Mouse (Mus musculus) ovary, postnatal 36 days (tissue): ENCODE measurements around the gene Clns1a.

Experiments used
- DNase-seq: peaks from one replicate; pipeline ENCODE4 v3.0.0; 2022; ENCODE audit warnings: low spot score, mixed read lengths

The Clns1a gene

GRCm38 (mm10) chr7:97728666-97729614 lies 32.5 kb downstream of the Clns1a start:
- DNase-seq = no peak

GRCm38 (mm10) chr7:97730427-97730826 lies 34.0 kb downstream of the Clns1a start:
- DNase-seq = no peak

- DNase-seq = no peak
Observed at GRCm38 (mm10) chr7:97733606-97734005, 37.2 kb downstream of the Clns1a start.

- DNase-seq = no peak
Observed at GRCm38 (mm10) chr7:97735021-97735420, 38.6 kb downstream of the Clns1a start.

DNA sequence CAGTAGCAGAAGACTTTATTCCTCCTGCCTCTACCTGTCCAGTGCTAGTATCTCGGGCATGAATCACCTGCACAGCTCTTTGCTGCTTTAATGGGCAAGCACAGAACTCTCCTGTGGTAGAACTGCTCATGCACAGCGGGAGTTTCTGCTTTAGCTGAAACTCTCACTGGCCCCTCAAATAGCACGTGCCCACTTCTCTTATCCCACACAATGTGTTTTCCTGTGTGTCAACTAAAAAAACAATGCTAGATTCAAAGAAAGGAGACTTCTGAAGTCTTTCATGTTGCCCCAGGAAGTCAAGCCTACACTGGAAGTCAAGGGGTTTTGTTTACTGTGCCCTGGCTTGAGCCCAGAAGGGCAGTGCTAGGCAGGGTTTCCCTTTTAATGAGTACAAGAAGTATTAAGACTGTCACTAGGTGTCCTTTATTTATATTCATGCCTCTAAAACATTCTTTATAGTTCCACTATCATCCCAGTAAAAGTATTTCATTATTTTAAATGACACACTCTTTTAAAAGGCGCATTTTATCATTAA lies 39.5 kb downstream of the Clns1a start:
- DNase-seq = no peak

- no peak for DNase-seq
Observed at GRCm38 (mm10) chr7:97737256-97737637, 40.8 kb downstream of the Clns1a start.

DNA sequence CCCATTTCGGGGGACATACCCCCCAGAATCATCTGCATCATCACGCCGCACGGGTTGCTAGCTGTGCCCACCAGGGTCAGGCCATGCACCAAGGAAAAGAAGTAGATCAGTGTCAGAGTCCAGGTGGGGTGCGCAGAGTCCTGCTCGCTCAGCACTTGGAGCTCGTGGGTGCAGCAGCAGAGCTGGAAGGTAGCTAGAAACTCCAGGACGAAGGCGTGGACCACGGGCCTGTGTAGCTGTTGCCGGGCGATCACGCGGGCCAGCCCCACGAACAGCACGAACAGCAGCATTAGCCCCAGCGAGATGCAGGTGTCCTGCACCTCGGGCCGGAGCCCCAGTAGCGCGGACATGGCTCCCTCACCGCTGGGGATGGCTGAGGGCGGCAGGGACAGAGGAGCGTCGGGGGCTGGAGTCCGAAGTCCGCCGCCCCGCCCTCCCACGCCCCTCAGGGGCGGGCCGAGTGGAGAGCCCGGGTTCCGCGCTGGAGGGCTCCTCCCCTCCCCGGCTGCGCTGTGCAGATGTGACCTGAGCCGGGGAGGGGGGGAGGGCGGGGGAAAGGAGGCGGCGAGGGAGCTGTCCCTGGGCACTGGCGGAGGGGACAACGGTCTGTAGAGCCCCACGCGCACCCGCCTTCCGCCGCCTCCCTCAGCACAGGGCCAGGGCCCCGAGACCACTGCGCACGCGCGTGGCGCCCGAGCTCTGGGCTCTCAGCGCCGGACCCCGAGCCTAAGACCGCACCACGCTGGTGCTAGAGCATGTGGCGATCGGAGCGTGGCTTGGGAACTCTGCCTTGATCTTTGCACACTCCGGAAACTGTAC lies 41.4 kb downstream of the Clns1a start, which contains the start of gene Aqp11:
Aqp11 (minus strand) TSS at position 652 of the 819 bp plus-strand sequence.
- DNase-seq = peak; percentile 89

GRCm38 (mm10) chr7:97740948-97741347 lies 44.5 kb downstream of the Clns1a start:
- peak; percentile 11 for DNase-seq

GRCm38 (mm10) chr7:97741756-97742291 lies 45.4 kb downstream of the Clns1a start:
- DNase-seq = no peak

DNA sequence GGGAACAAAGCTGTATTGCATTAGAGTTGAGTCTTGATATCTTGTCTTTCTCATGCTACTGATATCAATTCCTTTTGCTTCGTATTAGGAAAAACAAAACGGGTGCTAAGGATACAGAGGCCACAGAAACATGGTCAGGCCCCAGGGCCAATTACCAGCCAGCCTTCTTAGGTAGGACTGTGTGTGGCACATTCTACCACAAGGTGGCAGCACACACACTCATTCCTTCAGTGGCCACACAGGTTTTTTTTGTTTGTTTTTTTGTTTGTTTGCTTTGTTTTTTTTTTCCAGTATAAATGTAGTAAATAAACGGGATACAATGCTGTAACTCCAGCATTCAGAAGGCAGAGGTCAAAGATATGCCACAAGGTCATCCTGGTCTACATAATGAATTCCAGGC lies 48.9 kb downstream of the Clns1a start:
- peak; percentile 29 for DNase-seq

- no peak for DNase-seq
Observed at GRCm38 (mm10) chr7:97747176-97747707, 50.8 kb downstream of the Clns1a start.

GRCm38 (mm10) chr7:97747787-97748497 lies 51.5 kb downstream of the Clns1a start:
- DNase-seq = peak; percentile 79

DNA sequence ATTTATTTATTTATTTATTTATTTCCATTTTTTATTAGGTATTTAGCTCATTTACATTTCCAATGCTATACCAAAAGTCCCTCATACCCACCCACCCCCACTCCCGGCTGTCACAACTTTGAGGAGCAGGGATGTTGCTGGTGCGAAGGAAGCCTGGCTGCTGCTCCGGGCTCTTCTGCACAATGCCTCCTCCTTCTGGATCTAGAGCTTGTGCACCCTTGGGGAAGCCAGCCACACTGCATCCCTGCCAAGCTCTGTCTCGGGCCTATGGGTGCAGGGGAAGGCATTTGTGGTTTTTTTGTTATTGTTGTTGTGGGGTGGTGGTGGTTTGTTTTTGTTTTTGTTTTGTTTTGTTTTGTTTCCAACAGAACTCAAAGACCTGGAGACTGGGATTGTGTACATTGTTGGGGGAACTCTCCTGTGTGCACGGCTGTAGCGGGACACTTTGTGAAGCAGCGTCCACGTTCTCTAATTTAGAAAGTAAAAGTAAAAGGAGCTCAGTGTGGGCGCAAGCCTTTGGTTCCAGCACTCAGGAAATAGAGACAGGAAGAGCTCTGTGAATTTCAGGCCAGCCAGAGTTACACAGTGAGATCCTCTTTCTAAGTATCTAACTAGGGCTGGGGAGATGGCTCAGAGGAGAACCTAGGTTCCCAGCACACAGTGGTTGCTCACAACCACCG lies 52.2 kb downstream of the Clns1a start:
- DNase-seq = no peak

DNA sequence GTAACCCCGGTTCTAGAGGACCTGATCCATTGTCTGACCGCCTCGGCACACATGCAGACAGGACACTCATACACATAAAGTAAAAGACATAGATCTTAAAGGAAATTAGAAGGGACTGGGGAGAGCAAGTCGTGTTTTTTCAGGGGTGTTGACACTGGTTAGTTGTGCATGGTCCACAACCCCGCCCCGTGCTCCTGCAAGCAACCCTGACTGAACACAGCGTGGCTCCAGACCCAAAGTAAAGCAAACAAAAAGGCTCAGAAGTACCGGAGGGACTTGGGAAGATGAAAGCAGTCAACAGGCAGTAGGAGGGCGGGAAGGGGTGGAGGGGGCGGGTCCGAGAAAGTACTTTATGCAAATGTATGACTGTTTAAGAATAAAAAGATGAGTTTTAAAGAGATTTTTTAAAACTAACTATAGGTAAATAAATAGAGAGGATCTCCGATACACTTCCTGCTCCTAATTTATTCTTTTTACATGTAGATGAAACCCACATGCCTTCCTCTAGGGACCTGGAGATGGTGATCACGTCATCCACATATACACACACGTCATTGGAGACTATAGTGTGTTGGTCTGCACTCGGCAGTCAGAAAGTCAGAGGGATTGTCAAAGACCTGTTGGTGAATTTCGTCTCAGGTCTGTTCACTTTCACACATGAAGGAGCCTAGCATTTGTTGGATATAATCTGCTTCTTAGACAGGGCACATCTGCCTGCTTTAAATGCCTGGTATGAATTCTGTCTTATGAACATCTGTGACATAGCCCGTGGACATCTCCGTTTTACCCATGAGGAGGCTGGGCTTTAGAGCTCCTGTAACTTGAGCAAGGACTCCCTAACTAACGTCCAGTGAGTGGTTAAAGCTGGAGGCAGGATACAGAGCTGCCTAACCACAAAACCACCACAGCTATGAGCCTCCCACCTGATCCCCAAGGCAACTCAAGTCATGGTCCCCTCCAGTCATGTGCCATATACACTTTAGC lies 53.1 kb downstream of the Clns1a start:
- no peak for DNase-seq

DNA sequence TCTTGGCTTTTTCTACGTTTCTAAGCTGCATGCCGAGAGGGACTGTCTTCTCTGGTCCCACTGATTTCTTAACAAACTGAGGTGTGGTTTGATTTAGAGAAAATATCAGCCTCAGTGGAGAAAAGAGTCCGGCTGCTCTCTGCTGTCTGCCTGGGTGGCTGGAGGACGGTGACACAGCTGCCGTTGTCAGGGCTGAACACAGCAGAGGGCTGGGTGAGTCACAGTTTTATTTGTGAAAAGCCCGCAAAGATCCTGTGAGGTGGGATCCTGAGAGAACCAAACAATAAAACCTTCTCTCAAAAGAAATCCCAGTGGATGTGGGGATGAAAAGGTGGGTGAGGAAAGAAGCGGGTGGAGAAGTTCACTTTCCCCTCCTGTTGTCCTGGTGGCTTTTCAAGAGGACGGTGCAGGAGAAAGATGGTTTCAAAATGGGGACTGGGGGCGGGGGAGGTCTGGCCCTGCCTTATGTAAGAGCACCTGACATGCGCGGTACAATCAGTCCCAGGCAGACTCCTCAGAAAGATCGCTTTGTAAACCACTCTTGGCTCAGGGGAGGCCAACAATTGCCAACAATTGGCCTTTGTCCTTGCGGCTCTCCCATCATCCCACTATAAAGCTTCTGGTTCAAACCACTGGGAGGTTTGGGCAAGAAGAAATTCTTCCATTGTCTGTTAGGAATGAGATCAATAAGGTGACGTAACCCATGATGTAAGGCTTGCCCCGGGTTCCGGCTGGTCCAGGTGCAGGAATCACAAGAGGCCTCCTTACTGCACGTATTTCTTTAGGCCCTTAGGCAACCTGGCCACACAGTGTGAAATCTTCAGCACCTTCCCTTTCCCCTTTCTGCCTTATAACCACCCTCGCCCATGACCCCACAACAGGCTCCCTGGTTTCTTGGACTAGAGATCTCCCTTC lies 60.8 kb downstream of the Clns1a start:
- DNase-seq = no peak

DNA sequence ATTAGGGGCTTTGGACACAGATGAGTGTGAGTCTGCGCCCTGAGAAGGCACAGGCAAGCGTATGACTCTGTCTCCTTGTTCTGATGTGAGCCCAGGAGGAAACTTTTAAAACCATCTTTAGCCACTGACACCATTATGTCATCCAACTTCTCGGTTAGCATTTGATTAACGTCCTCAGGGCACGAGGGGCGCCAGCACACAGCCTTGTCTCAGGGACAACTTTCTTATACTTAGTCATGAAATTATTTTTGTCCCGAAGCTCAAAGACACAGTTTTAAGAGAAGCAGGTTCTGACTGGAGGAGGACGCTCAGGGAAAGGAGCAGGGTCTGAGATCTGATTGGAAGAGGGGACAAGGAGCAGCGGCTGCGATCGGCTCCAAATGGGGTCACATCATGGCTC lies 68.2 kb downstream of the Clns1a start:
- DNase-seq = no peak

- DNase-seq = no peak
Observed at GRCm38 (mm10) chr7:97765181-97765962, 68.9 kb downstream of the Clns1a start.

- DNase-seq = no peak
Observed at GRCm38 (mm10) chr7:97765963-97766347, 69.5 kb downstream of the Clns1a start.
